ENCODE assay signal across 8 mouse cellular contexts in genomic region chr9:89704265-89705196, GRCm38 (mm10). TPM values are rescaled to one million over a fixed set of nuclear protein-coding genes. Genes with fewer than 3 reads are reported as not detected.
DNase-seq lines count a peak whose midpoint lies in the region; ATAC-seq lines count a peak whose summit lies in the region.

Gene Tmed3, minus strand, starts transcription at chr9:89705068.

- H3K4me3 ChIP-seq in hindbrain, embryonic 14.5 days (replicated peaks; ENCODE audit: low read length), result peak within 1 kb of the TSS; percentile 80

- peak; percentile 90 for DNase-seq in R1 (ENCODE audit: low read depth, low spot score)
- DNase-seq in cerebellum, postnatal 25 days, result peak; percentile 89 to 92
- DNase-seq in frontal cortex, postnatal 25 days (ENCODE audit: low spot score in 2 of 2), result peak; percentile 72 to 83
- peak; percentile 90 for DNase-seq in hindbrain, embryonic 14.5 days (ENCODE audit: low spot score)
- DNase-seq in layer of hippocampus, postnatal 36 days, result peak; percentile 94
- DNase-seq in lung, postnatal 36 days, result peak; percentile 94
- peak; percentile 96 for DNase-seq in retina, postnatal 1 day
- DNase-seq in urinary bladder, adult 18-20 months (ENCODE audit: low spot score in 2 of 2), result peak; percentile 81 to 88

- no peaks in the 10 kb centered on the region for H3K27me3 ChIP-seq in hindbrain, embryonic 14.5 days (ENCODE audit: control insufficient read depth, insufficient read depth, low read length)

- H3K27ac ChIP-seq in hindbrain, embryonic 14.5 days, result peak within 1 kb of the TSS; percentile 90

- peak within 1 kb of the TSS; percentile 94 for H3K9ac ChIP-seq in hindbrain, embryonic 14.5 days

- WGBS in hindbrain, embryonic 14.5 days, result 2% methylated on average over 52 of the region's 52 CpGs

- peak within 1 kb of the TSS; percentile 99 for H3K4me2 ChIP-seq in hindbrain, embryonic 14.5 days (replicated peaks)

- no peaks in the 10 kb centered on the region for H3K9me3 ChIP-seq in hindbrain, embryonic 14.5 days (ENCODE audit: control insufficient read depth, low read length)

- H3K4me1 ChIP-seq in hindbrain, embryonic 14.5 days (replicated peaks; ENCODE audit: control insufficient read depth, insufficient read depth, low read length), result peaks cover 9% of the 10 kb centered on the region; the same call in 1 of the 2 replicates

- ATAC-seq in hindbrain, embryonic 14.5 days (ENCODE audit: low FRiP score), result peak; percentile 99

- peaks cover 24% of the 10 kb centered on the region for H3K36me3 ChIP-seq in hindbrain, embryonic 14.5 days (replicated peaks; ENCODE audit: control insufficient read depth, insufficient read depth)

RNA-seq across cellular contexts. Expression of gene Tmed3, which starts in this region (rescaled TPM):
- polyA plus RNA-seq in hindbrain, embryonic 14.5 days (2014; fragmentation: Nextera tagmentation; extraction: Ambion mirVana), result 58.7 and 60.3 TPM in 2 replicates
- 10 to 100 TPM; 25.9 to 28.2 TPM for total RNA-seq in layer of hippocampus, postnatal 36 days (2021)

Comparison
In these comparisons a context has a peak if more than half of its experiments do, and no peak if none do; other contexts are left out.
1. Peak in every context shown above with its lines: DNase-seq, ATAC-seq, H3K4me3 ChIP-seq and H3K27ac ChIP-seq.